Mouse (Mus musculus) kidney, adult 18-20 months (tissue): Measurements from ENCODE around the gene Sept6.

ENCODE experiments used
- DNase-seq: peaks from one replicate; pipeline ENCODE4 v3.0.0; 2021

The Sept6 gene

DNA sequence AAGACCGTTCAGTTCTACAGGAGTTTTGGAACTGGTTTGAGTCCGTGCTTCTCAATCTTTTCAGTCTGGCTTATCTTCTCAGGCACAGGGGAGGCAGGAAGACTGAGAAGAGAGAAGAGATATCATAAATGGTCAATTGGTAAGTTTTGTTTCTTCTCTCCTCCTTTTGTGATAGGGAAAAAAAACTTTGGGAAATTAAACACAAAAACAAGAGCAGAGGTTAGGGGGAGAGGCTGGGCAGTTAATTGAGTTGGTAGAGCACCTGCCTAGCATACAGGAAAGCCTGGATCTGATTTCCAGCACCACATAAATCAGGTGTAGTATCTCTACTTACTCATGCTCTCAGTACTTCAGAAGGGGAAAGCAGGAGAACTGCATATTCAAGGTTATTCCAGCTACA, at the start of gene Sept6:
Sept6 (minus strand) TSS at position 101 of the 400 bp plus-strand sequence.
- DNase-seq = no peak

GRCm38 (mm10) chrX:37028378-37028777, 36.8 kb upstream of the Sept6 start:
- DNase-seq = no peak

DNA sequence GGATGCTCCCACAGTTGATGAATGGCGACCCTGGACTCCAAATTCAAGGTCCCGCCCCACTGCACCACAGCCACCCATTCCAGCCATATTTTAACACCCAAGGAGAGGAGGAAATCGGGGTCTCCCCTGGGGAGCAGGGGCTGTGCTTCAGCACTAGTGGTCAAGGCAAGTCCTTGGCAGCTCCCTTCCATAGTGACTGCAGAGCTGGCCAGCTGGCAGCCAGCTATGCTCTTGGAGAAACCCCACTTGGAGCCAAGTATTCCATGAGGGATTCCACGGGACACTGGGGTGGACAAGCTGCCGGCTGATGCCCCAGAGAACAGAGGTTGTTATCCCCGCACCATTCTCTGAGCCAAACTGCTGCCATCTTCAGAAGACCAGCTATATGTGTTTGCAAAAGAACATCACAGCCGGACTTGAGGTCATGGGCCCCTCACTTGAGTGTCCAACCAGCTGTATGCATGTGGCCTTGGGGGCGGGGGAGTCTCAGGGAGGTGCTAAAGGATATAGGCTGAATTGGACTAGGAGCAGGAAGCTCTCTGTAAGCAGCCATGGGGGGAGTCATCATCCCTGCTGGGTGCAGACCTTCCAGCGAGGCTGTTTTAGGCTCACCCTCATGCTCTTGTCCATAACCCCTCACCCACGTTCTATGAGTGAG, 32.2 kb upstream of the Sept6 start:
- no peak for DNase-seq

DNA sequence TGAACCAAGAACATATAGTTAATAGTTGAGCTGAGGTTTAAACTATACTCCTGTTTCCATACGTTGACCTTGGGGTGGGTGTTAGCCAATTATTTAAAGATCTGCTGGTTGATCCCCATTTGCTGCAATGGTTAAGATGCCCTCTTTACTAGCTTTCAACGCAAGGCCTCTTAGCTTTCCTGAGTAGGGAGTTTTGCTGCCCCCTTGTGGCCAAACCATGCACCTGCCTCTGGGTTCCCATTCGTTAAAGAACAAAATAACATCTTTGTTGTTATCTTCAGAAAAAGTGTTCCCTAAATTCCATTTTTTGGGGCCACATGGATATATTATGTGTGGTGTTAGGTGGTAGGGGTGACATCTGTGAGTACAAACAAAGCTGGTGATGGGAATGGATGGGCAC, 31.1 kb upstream of the Sept6 start:
- DNase-seq = peak; percentile 59

DNA sequence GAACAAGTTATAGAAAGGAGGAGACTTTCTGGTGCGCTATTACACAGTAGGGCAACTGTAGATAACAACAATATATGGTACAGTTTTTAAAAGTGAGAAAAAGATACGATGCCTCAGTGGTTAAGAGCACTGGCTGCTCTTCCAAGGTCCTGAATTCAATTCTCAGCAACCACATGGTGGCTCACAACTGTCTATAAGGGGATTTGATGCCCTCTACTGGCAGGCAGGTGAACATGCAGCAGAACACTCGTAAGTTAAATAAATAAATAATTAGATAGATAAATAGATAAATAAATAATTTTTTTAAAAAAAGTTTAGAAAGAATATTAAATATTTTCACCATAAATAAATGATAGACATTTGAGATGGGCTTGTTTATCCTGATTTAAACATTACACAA, 27.5 kb upstream of the Sept6 start:
- no peak for DNase-seq

GRCm38 (mm10) chrX:37018150-37018654, 26.6 kb upstream of the Sept6 start:
- DNase-seq = no peak

- no peak for DNase-seq
These were observed 22.3 kb upstream of the Sept6 start for GRCm38 (mm10) chrX:37013870-37014269.

- DNase-seq = no peak
These were observed 555 bp downstream of the Sept6 start for GRCm38 (mm10) chrX:36991039-36991438.

DNA sequence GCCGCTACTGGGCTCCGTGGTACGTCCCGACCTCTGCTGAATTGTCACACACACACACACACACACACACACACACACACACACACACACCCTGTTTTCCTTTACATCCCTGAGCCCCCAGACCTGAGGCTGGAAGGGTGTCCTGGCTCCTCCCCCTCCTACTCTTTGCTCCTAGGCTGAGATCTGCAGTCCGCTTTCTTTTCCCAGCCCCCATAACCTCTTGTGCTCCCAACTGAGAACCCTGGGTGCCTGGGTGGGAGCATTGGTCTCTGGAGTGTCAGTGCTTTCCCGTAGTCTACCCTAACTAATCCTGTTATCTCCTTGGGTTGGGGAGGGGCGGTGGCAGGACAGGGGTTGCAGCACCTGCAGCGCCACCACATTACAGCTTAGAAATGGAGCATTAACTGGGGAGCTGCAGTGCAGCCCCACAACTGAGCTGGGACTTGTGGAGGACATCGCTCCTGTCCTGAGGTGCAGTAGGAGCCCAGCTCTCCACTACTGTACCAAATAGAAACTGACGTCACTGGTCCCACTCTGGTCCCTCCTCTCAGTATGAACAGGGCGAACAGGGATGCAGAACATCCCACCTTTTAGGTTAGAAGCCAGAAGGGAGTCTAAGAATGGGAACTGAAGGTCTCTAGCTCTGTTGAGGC, 1.7 kb downstream of the Sept6 start:
- DNase-seq = peak; percentile 15

DNA sequence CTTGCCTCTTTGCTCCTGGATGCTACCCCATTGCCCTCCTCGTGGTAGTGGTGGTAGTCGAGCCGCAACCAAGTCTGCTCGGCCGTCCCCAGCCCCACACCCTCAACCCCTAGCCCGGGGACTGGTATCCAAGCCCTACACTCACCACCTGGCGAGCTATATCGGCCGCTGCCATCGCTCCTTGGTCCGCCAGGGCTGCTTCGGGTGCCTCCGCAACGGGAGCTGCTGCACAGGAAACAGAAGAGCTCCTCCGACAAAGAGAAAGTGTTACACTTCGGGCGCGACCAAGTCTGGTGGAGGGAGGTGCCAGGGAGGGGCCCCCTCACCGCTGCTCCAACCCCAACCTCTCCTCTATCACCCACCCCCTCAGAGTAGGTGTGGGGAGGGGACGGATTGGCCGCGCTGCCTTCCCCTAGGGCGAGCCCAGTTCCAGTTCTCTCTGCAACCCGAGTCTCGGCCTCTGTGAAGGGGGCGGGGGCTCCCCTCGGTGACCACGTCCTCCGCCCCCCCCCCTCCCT, 2.3 kb downstream of the Sept6 start:
- peak; percentile 51 for DNase-seq

DNA sequence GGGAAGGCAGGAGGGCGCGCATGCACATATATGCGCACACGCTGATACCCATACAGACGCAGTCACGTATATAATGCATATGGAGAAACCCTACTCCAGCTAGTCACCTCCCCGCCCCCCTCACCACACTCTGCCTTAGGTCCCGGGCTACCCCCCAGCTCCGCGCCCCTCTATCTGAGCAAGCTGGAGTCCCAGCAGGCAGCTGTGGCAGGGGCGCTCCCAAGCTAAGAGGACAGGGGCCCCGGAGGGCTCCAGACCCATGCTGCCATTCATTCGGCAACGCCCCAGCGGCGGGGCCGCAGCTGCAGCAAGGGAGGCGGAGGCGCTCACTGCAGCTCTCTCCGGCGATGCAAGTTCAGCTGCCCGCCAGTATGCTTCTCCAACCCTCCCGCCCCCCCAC, 2.8 kb downstream of the Sept6 start:
- DNase-seq = peak; percentile 7

- no peak for DNase-seq
These were observed 3.7 kb downstream of the Sept6 start for GRCm38 (mm10) chrX:36987851-36988250.

DNA sequence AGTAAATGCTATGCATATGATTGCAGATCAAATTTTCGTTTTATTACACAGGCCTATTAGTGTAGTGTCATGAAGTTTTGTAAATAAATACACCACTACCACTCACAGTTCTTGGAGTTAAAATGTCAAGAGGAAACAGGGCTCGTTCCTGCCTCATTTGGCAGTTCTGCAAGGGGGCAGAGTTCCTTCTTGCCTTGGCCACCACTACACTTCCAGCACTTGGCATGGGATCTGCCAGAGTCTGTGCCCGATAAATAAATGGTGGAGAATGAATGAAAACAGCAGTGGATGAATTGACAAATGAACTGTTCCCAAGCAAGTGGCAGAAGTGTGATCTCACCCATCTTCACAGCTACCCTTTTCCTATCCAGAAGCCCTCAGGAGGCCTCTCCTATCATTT, 6.6 kb downstream of the Sept6 start:
- DNase-seq = no peak

DNA sequence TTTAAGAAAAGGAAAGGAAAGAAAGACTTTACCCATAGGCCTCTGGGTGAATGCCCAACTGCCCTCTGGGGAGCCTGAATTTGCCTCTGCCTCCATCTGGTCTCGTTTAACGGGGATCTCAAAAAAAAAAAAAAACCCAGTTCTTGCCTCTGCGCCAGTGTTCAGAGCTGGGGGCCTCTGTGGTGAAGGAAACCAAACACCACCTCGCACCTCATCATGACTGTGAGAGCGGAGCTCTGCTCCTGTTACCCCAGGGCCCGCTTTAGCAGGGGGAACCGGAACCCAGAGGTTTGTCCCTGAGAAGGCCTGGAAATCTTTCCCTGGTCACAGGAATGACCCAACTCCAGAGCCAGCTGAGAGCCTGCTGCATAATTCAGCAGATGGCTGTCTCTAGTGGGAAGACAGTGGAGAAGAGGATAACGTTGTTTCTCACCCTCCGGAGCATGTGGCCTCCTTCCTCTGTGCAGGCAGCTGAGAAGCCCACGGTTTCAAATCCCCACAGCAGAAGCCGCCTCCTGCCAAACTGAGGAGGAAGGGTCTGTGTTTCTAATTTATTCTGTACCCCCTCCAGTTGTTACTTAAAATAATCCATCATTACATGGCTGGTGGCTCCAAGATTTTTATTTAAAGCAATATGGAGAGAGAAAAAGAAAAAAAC, 7.8 kb downstream of the Sept6 start:
- no peak for DNase-seq

DNA sequence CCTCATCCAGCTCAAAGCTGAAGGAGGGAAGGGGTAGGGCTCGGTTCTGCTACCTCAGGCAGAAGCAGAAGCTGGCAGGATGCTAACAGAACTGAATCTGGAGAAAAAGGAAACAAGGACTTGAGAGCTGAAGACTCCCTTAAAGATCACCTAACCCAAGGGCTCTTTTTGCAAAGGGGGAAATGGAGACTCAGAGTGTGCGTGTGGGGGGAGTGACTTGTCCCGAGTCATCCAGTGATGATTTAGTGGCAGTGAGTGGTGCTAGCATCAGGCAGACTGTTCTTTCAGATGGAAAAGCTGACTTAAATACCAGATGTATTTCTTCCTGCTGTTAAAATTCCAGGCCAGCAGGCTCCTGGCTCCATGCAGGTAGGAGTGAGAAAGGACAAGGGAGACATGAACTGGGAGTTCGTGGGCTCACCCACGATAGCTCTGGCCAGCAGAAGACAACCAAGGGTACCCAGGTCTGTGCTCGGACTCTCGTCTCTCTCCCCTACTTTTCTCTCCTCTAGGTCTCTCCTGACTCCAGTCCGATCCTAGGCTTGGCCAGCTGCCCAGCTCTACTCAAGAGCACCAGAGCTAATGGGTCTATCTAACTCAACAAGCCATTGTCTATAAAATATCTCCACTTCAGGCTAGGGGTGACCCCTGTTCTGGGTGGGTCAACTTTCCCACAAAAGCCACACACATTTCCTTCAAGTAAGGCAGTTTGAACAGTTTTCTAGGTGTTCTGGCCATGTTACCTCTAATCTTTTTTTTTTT, 8.5 kb downstream of the Sept6 start:
- peak; percentile 10 for DNase-seq

GRCm38 (mm10) chrX:36980563-36981187, 10.9 kb downstream of the Sept6 start:
- no peak for DNase-seq

DNA sequence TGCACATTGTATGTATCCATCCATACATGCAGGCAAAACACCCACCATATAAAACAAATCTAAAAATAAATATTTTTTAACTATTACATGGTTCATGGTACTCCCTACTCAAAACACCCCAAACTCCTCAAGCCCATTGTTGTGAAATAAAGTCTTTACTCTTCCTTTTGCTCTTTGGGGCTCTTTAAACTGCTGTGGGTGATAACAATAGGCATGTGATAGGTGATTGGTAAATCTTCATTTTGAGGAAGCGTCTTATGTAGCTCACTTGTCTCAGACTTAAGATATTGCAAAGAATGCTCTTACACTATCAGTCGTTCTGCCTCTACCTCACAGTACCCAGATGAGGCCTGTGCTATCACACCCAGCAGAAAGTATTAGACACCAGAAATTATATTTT, 13.7 kb downstream of the Sept6 start:
- no peak for DNase-seq

GRCm38 (mm10) chrX:36976980-36977379, 14.6 kb downstream of the Sept6 start:
- DNase-seq = no peak

DNA sequence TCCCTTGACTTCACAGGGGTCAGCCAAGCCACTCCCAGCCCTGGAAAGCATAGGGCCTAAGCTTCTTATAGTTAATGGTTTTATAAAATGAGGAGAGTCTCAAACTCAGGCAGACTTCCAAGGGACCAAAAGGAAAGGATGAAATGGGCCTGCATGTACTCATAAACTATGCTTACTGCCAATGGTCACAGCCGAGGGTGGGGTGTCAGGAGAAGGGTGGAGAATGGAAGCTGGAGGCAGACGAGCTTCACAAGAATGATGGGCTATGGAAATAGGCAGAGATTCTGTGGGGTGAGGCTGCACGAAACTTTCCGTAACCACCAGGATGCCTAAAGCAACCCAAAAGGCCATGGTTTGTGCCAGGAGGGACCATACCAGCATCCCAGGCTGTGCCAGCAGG, 15.3 kb downstream of the Sept6 start:
- no peak for DNase-seq

DNA sequence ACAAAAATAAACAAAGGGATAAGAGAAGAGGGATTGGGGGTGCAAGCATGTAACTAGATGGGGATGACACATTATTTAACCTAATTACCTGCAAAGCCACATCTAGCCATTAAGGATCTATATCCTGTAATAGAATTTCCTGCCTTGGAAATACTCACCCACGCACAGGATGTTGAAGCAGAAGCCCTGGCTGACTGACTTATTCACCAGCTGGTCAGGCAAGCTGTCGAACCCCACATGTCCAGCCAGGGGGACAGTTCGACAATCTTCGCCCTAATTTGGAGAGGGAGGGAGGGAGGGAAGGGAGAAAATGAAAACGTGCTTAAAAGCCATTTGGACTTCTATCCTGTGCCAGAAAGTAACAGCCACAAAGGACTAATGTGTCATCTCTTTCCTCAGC, 16.7 kb downstream of the Sept6 start:
- no peak for DNase-seq

- no peak for DNase-seq
These were observed 18.6 kb downstream of the Sept6 start for GRCm38 (mm10) chrX:36972951-36973471.

DNA sequence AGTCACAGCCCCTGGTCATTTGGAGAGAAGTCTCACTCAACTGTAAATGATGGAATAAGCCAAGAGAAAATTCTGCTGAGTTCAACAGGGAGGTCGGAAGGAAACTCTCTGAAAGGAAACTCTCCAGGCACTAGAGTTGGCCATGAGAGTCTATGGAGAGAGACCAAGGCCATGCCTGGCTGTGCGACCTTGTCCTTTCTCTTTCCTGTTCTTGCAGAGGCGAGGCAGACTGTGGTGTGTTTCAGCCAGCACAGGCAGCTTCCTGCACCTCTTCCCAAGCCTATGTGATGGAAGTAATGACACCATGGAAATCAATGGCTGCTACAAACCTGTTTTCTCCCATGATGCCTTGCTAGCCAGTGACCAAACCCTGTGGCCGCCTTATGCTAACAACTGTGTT, 20.4 kb downstream of the Sept6 start:
- DNase-seq = no peak
